Mouse (Mus musculus) hindbrain, embryonic 14.5 days (tissue): Measurements from ENCODE around the gene Bod1. TPM values are rescaled to one million over a fixed set of nuclear protein-coding genes. Genes with fewer than 3 reads are reported as not detected.

Experiments used
- ATAC-seq: fragments of 200-750 bp; cut with Nextera tagmentation; 2 replicates; pipeline ENCODE4 v1.8.0; 2017; ENCODE audit warnings: moderate number of reproducible peaks, mild to moderate bottlenecking, moderate TSS enrichment, moderate library complexity; ENCODE audit not compliant: low FRiP score
- DNase-seq: peaks from one replicate; pipeline ENCODE4 v3.0.0-alpha.2; 2015; ENCODE audit warnings: low spot score
- H3K27ac ChIP-seq: fragments of 300-500 bp; sonication (generic); 2 replicates; pipeline ENCODE4 v1.5.1; 2014; ENCODE audit warnings: mild to moderate bottlenecking, moderate library complexity
- H3K27me3 ChIP-seq: fragments of 300-500 bp; sonication (generic); 2 replicates; pipeline ENCODE4 v1.6.1; 2014; ENCODE audit warnings: mild to moderate bottlenecking, low read length, mixed read lengths; ENCODE audit not compliant: control insufficient read depth, insufficient read depth
- H3K36me3 ChIP-seq: fragments of 300-500 bp; sonication (generic); replicated peaks from 2 replicates; pipeline ENCODE4 v1.6.1; 2014; ENCODE audit not compliant: control insufficient read depth, insufficient read depth
- H3K4me1 ChIP-seq: fragments of 300-500 bp; sonication (generic); replicated peaks from 2 replicates; pipeline ENCODE4 v1.6.1; 2014; ENCODE audit warnings: antibody characterized with exemption, low read length, mixed read lengths; ENCODE audit not compliant: control insufficient read depth, insufficient read depth
- H3K4me2 ChIP-seq: fragments of 300-500 bp; sonication (generic); replicated peaks from 2 replicates; pipeline ENCODE4 v1.6.1; 2014; ENCODE audit warnings: mild to moderate bottlenecking, moderate library complexity
- H3K4me3 ChIP-seq: fragments of 300-500 bp; sonication (generic); replicated peaks from 2 replicates; pipeline ENCODE4 v1.5.1; 2014; ENCODE audit warnings: mild to moderate bottlenecking, low read length
- H3K9ac ChIP-seq: fragments of 300-500 bp; sonication (generic); 2 replicates; pipeline ENCODE4 v1.6.1; 2014
- H3K9me3 ChIP-seq: fragments of 300-500 bp; sonication (generic); 2 replicates; pipeline ENCODE4 v1.6.1; 2016; ENCODE audit warnings: low read length; ENCODE audit not compliant: control insufficient read depth
- WGBS: fragments of 180-500 bp; shearing (Covaris S2); extraction: QIAGEN DNeasy Blood & Tissue Kit; methylation state at CpG from one replicate; pipeline ENCODE4 v1.1.7; 2014; 5-methylcytosine and 5-hydroxymethylcytosine counted together
- polyA plus RNA-seq: library from polyadenylated mRNA; unstranded; fragments of >200 nt; fragmentation: Nextera tagmentation; extraction: Ambion mirVana; gene quantifications from 2 replicates; pipeline ENCODE4 v1.2.1, GENCODE M21; 2014

Bod1 gene
- 146 and 149 TPM in 2 replicates for polyA plus RNA-seq

DNA sequence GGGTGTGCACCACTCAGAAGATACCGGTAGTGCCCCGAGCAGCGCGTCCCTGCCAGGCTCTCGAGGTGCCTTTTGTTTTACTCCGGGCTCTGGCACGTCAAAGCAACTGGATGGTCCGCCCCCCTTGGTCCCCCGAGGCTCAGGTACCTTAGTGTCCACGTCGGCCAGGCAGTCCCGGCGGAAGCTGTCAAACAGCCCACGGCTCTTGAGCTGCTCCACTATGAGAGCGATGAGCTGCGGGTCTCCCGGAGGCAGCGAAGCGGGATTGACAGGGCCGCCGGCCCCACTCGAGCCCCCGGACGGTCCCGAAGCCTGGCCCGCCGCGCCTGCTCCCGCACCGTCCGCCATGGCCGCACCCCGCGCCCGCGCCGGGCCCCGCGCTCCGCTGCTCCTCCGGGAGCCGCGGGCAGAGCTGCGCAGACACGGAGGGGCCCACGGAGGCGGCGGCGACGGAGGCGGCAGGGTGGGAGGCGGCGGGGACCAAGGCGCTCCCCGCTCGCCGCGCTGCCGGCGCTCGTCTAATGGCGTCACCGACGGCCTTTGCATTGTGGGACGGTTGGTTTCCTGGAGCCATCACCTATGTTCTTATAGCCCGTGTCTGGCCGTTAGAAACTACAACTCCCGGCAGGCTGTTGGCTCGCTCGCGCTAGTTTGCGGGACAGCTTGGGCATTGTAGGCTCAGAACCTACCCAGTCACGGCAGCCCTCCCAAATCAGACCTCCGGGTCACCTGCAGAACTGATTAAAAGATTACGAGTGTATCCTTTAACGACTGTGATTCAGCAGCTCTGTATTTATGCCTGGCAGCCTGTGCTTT lies at the start of gene Bod1:
TSS of gene Bod1 (minus strand) at position 532 of the 816 bp plus-strand sequence.
- H3K27ac ChIP-seq = peak within 1 kb of the TSS; percentile 76
- WGBS = under 1% methylated on average over 76 of the region's 76 CpGs
- H3K4me2 ChIP-seq = peak within 1 kb of the TSS; percentile 72
- H3K9me3 ChIP-seq = no peaks in the 10 kb centered on the region
- H3K4me3 ChIP-seq = peak within 1 kb of the TSS; percentile 97
- H3K4me1 ChIP-seq = peaks cover 10% of the 10 kb centered on the region
- ATAC-seq (peak; percentile 97), DNase-seq (peak; percentile 96)
- peaks cover 24% of the 10 kb centered on the region for H3K36me3 ChIP-seq
- no peaks in the 10 kb centered on the region for H3K27me3 ChIP-seq
- peak within 1 kb of the TSS; percentile 96 for H3K9ac ChIP-seq

DNA sequence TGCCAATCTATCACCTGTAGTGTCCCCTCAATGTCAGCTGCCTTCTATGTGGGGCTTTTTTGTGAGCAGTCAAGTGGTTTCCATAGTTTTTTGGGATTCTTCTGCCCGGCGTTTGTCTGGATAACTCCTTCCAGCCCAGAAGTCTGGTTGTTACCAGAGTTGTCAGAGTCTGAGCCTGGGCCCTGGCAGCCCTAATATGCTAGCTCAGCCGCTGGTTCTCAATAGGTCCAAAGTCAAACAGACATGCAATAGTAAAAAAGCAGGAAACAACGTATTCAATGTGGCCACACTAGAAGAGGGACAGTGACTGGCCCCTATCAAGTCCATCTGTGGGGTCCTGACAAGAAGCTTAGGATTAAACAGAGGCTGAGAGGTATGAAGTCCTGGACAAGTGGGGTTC lies 47.4 kb upstream of the Bod1 start:
- no peak for ATAC-seq
- WGBS = 89% methylated on average over 4 of the region's 4 CpGs

DNA sequence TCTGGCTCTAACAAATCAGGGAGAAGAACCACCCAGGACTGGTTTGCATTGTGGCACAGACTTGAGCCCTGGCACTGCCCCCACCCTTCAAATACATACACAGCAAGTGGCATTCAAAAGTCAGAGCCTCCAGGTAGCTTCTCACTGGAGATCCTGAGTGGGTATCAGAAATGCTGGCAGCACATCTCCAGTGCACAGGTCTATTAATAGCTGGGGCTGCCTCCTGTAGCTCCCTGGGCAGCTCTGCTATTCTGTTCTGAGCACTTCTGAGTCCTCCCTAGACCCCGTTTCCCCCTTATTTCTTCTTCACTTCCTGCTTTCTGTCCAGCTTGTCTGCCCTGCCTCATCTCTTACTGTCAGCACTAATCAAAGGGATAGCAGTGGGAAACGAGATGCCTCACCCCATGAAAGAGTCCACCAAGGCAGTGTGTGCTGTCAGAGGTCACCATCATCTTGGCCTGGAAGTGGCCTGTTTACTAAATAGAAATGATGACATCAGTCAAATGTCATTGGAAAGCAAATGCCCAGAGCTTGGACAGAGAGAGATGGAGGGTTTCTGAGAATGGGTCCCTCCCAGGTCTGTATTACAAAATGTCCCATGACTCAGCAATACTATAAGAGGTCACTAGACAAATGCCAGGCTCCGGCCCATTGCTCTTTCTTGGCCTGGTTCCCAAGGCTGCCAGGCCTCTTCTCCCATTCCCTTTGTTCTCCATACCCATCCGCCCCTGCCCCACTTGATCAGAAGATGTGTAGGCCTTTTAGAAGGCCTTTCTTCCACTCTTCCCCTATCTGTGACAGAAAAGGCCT lies 46.4 kb upstream of the Bod1 start:
- Histone ChIP-seq H3K4me2 (no peak overlapping the region), H3K4me1 (peaks cover 11% of the 10 kb centered on the region), H3K4me3 (no peak overlapping the region), H3K36me3 (no peaks in the 10 kb centered on the region), H3K27ac (no peak overlapping the region), H3K27me3 (no peaks in the 10 kb centered on the region), H3K9me3 (no peaks in the 10 kb centered on the region), H3K9ac (no peak overlapping the region)
- ATAC-seq (no peak), DNase-seq (no peak)
- WGBS = 59% methylated on average over 4 of the region's 4 CpGs

More for the DNA sequence above, 47.4 kb upstream of the Bod1 start:
- Histone ChIP-seq H3K9ac (no peak overlapping the region), H3K27me3 (no peaks in the 10 kb centered on the region), H3K4me3 (no peak overlapping the region), H3K4me1 (0 out of 2 replicates have a peak, but pooled peaks cover 3% of the 10 kb centered on the region), H3K4me2 (no peak overlapping the region), H3K27ac (no peak overlapping the region), H3K36me3 (no peaks in the 10 kb centered on the region), H3K9me3 (no peaks in the 10 kb centered on the region)
- no peak for DNase-seq

DNA sequence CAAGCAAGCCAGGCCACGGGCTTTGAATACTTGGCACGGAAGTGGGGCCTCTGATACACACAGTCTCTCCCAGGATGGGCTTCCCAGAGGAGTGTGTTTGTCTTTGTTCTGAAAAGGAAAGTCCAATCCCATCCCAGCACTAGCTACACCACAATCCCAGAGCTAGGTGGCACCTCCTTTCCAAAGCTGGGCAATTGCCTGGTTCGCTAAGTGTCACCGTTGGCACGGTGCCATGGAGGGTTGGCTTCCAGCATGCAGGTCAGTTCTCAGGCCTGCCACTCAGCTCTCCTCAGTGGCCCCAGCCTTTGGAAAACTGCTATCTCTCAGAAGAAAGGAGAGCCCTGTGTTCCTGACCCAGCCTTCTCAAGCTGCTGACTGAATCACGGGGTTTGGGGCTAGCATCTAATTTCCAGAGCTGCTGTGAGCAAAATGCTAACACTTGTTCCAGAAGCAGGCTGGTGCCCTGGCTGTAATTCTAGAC lies 42.0 kb upstream of the Bod1 start:
- Histone ChIP-seq H3K4me1 (peaks cover 18% of the 10 kb centered on the region), H3K9ac (no peak overlapping the region), H3K4me3 (no peak overlapping the region), H3K9me3 (no peaks in the 10 kb centered on the region), H3K4me2 (no peak overlapping the region), H3K36me3 (no peaks in the 10 kb centered on the region), H3K27ac (peak overlapping the region; percentile 79), H3K27me3 (no peaks in the 10 kb centered on the region)
- peak; percentile 83 for DNase-seq
- ATAC-seq = peak; percentile 89
- WGBS = 56% methylated on average over 6 of the region's 6 CpGs

DNA sequence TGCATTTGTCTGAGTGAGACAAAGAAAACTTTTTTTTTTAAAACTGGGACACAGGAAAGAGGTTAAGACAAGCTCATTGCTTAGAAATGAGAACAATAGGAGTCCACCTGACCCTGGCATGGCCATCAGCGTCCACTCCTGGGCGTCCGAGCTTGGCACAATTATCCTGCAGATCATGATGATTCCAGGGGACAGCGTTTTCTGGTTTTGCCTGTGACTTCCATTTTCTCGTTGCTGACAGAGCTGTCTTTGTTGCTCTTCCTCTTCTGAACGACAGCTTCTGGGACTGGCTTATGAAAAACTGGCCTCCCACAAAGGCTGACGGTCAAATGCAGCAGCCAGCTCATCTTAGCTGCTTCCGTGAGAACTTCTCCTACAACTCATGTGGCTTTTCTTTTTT lies 41.4 kb upstream of the Bod1 start:
- ATAC-seq = no peak
- DNase-seq = no peak
- Histone ChIP-seq H3K4me2 (0 out of 2 replicates have a peak overlapping the region, but pooled peaks have one; percentile 4), H3K27ac (peak overlapping the region; percentile 79), H3K36me3 (no peaks in the 10 kb centered on the region), H3K4me1 (peaks cover 18% of the 10 kb centered on the region), H3K9me3 (no peaks in the 10 kb centered on the region), H3K27me3 (no peaks in the 10 kb centered on the region), H3K4me3 (no peak overlapping the region), H3K9ac (no peak overlapping the region)
- 22% methylated on average over 8 of the region's 8 CpGs for WGBS

DNA sequence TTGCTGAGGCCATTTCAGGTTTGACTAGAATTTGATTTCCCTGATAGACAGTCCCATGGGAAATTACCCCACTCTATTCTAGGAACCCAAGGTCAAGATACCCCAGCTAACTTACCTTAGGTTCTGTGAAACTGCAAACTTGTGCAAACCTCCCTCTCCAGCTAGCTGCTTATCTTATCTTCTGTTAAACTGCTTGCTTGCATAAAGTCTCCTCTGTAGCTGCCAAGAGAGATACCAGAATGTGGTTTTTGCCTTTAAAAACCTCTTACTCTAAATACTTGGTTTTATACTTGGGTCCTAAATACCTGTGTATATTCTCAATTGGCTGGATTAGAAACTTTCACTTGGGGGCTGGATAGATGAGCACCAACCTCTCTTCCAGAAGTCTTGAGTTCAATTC lies 36.1 kb upstream of the Bod1 start:
- Histone ChIP-seq H3K36me3 (no peaks in the 10 kb centered on the region), H3K4me2 (no peak overlapping the region), H3K9me3 (no peaks in the 10 kb centered on the region), H3K9ac (no peak overlapping the region), H3K27me3 (no peaks in the 10 kb centered on the region), H3K27ac (no peak overlapping the region), H3K4me1 (peaks cover 3% of the 10 kb centered on the region; the same call in 1 of the 2 replicates), H3K4me3 (no peak overlapping the region)
- ATAC-seq = no peak
- no peak for DNase-seq

DNA sequence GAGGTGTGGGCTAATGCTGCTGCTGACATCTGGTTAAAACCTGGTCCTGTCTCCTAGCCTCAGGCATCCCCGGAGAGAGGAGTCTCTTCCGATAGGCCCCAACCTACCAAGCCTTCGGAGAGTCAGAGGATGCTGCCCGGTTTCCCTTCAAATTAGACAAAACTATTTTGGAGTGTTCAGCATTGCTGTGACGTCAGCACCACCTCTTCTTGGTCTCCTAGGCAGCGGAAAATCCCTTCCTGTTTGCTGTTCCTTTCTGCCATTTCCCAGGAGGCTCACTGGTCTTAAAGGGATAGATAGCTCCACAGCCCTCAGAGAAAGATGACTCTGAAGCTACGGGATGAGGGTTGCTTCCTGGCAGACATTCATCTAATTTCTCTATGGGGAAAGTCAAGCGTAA lies 31.5 kb upstream of the Bod1 start:
- Histone ChIP-seq H3K4me2 (no peak overlapping the region), H3K9me3 (no peaks in the 10 kb centered on the region), H3K27ac (no peak overlapping the region), H3K36me3 (no peaks in the 10 kb centered on the region), H3K4me3 (no peak overlapping the region), H3K4me1 (no peaks in the 10 kb centered on the region), H3K27me3 (no peaks in the 10 kb centered on the region), H3K9ac (no peak overlapping the region)
- DNase-seq = no peak
- ATAC-seq = no peak
- 68% methylated on average over 8 of the region's 8 CpGs for WGBS

DNA sequence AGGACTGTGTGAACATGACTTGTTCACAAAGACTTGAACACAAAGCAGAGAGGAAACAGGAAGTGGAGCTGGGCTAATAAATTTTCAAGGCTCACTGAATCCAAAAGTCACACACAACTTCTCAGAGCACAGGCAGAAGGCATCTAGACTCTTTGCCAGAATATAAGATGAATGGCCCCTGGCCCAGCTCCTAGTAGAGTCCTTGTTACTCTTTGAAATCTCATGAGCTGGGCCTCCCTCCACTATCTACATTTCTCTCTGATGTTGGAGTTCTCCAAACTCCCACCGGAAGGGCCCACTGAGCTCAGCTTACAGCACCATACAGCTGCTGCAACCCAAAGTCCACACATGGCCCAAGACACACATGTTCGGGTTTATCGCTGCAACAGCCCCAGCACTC lies 30.2 kb upstream of the Bod1 start:
- Histone ChIP-seq H3K36me3 (no peaks in the 10 kb centered on the region), H3K27me3 (no peaks in the 10 kb centered on the region), H3K9me3 (no peaks in the 10 kb centered on the region), H3K4me3 (no peak overlapping the region), H3K9ac (no peak overlapping the region), H3K4me2 (no peak overlapping the region), H3K4me1 (no peaks in the 10 kb centered on the region), H3K27ac (no peak overlapping the region)
- WGBS = 90% methylated on average over 3 of the region's 3 CpGs
- no peak for ATAC-seq
- no peak for DNase-seq

DNA sequence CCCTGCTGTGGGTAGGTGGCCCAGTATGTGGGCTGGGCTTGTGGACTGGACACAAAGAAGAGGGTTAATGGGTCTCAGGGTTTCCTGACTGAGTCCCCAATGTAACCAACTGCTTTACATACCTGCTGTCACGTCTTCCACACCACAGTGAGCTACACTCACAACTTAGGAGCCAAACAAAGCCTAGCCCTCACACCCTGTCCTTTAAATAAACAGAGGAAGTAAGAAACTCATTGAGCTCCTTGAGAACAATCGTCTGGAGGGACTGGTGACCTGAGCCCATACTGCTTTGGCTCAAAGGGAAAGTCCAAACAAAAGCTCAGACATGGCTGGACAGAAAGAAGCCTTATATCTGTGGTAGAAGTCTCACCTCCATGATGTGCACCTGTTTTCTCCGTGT lies 27.8 kb upstream of the Bod1 start:
- Histone ChIP-seq H3K4me2 (no peak overlapping the region), H3K27me3 (no peaks in the 10 kb centered on the region), H3K9me3 (no peaks in the 10 kb centered on the region), H3K4me3 (no peak overlapping the region), H3K4me1 (peaks cover 10% of the 10 kb centered on the region), H3K27ac (no peak overlapping the region), H3K36me3 (no peaks in the 10 kb centered on the region), H3K9ac (no peak overlapping the region)
- WGBS = 71% methylated on average over 3 of the region's 3 CpGs
- ATAC-seq = no peak
- no peak for DNase-seq
